Mouse (Mus musculus) pancreas, adult 10 weeks (tissue): Measurements from ENCODE around the gene Cltc. TPM values are rescaled to one million over a fixed set of nuclear protein-coding genes. Genes with fewer than 3 reads are reported as not detected.

ENCODE experiments used
- polyA plus RNA-seq: library from polyadenylated mRNA; stranded (reverse); fragments of 350-450 nt; fragmentation: Illumina TruSeq; extraction: RNeasy Lipid Tissue Mini Kit (QIAGEN cat#74804); gene quantifications from one replicate; pipeline ENCODE4 v1.2.3, GENCODE M21; 2015; ENCODE audit warnings: low read depth, low replicate concordance; ENCODE audit not compliant: insufficient read depth

The Cltc gene
- polyA plus RNA-seq: 27.5 TPM

DNA sequence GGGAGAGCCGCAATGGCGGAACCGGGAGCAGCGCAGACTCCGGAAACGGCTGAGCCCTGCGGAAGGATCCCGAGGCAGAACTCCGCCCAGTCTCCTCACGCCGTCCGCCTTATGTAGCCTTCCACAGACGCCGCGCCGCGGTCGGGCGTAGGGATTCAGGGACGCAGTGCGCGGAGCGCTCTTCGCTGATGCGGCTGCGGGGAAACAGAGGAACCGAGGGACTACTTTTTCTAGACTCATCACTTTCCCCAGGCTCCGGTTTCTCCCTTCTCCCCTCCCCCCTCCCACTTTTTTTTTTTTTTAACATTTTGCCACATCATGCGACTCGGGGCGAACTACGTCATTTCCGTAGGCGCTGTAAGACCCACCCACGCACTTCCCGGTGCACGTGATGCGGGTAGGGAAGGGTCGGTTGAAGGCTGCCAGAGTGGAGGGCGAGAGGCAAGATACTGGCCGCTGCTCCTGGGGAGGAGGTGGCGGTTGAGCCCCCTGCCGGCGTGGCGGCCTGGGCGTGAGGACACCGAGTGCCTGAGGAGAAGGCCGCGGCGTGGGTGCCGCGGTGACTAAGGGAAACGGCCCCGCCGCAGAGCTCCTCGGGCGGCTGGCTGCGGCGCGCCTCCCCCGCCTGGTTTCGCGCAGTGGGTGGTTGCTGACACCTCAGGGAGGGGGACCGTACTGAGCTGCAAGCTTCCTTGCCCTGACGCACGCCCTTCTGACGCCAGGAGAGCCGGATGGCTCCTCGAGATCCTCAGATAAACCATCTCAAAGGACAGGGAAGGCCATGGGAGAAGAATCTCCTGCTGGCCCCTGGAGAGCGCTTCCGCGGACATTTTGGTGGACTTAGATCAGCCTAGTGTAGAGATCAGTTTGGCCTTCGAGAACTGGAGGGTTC lies at the start of gene Cltc:
TSS of gene Cltc (minus strand) at position 86 of the 892 bp plus-strand sequence.

DNA sequence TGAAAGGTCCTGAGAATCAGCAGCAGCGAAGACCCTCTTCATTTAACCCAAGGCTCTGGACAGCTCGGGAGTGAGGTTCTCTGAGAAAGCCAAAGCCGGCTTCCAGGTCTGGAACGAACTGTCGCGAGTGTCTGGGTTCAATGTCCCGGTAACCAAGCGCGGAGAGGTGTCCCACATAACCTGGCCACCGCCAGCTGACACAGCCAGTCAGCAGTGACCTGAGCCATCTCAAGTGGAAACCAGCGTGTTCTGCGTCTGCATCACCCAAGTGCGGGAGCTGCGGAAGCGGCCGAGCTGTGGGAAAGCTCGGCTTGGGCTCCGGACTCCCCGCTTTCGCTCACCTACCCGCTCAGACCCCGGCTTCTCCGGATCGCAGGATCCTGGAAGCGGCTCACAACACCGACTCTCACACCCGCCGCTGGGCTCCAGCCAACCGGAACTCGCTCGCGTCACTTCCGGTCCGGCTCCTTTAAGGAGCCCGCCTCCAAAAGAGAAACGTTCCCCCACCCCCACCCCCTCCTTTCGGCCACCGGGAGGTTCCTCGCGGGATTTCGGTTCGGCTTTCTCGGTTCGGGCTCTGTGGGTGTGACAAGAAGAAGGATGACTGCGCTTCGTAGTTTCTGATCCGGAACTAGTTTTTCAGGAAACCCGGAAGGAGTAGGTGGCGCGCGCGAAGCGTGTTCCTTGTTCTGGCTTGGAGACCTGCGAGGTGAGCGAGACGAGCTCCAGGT lies 73.8 kb downstream of the Cltc start, which contains the start of the genes Vmp1 and Ptrh2:
TSS of gene Vmp1 (minus strand) at position 442 of the 731 bp plus-strand sequence.
TSS of gene Ptrh2 (plus strand) at position 591 of the 731 bp plus-strand sequence.

Other genes starting within 250 kb of the Cltc start
- 15.2 TPM for gene Rps6kb1, start 212.8 kb downstream of the Cltc start, polyA plus RNA-seq
- 1.7 TPM for gene Tubd1, start 212.6 kb downstream of the Cltc start, polyA plus RNA-seq
- gene Vmp1, start 73.7 kb downstream of the Cltc start, polyA plus RNA-seq: 21.8 TPM
- 3.4 TPM for gene Ptrh2, start 73.6 kb downstream of the Cltc start, polyA plus RNA-seq
- gene Dhx40, start 50.2 kb upstream of the Cltc start, polyA plus RNA-seq: 7.0 TPM
- gene Ypel2, start 236.1 kb upstream of the Cltc start, polyA plus RNA-seq: 5.9 TPM